Mouse (Mus musculus) heart, embryonic 12.5 days (tissue): ENCODE measurements at regions not wholly inside any gene's neighbourhood (a gene's known extent, or its start where the extent isn't known, plus 50 kb on each side); places are given as distances from the start of the nearest gene placed in this dataset.
A peak's percentile ranks its signal among the peaks of the same experiment; 100 is the strongest.

Experiments
- ATAC-seq: fragments of 200-750 bp; cut with Nextera tagmentation; 2 replicates; pipeline ENCODE4 v1.8.0; 2017; ENCODE audit warnings: moderate TSS enrichment, moderate library complexity; ENCODE audit not compliant: insufficient number of reproducible peaks, low FRiP score
- H3K27ac ChIP-seq: fragments of 300-500 bp; sonication (generic); 2 replicates; pipeline ENCODE4 v1.5.1; 2016; ENCODE audit warnings: mild to moderate bottlenecking, moderate library complexity; ENCODE audit not compliant: poor library complexity, severe bottlenecking
- H3K27me3 ChIP-seq: fragments of 300-500 bp; sonication (generic); replicated peaks from 2 replicates; pipeline ENCODE4 v1.6.1; 2016; ENCODE audit warnings: mild to moderate bottlenecking, moderate library complexity
- H3K36me3 ChIP-seq: fragments of 300-500 bp; sonication (generic); 2 replicates; pipeline ENCODE4 v1.6.1; 2016; ENCODE audit warnings: mild to moderate bottlenecking, moderate library complexity
- H3K4me1 ChIP-seq: fragments of 300-500 bp; sonication (generic); replicated peaks from 2 replicates; pipeline ENCODE4 v1.6.1; 2016; ENCODE audit warnings: mild to moderate bottlenecking
- H3K4me2 ChIP-seq: fragments of 300-500 bp; sonication (generic); 2 replicates; pipeline ENCODE4 v1.6.1; 2016; ENCODE audit warnings: mild to moderate bottlenecking, moderate library complexity
- H3K4me3 ChIP-seq: fragments of 300-500 bp; sonication (generic); 2 replicates; pipeline ENCODE4 v1.5.1; 2016; ENCODE audit warnings: mild to moderate bottlenecking
- H3K9ac ChIP-seq: fragments of 300-500 bp; sonication (generic); 2 replicates; pipeline ENCODE4 v1.6.1; 2016; ENCODE audit warnings: mild to moderate bottlenecking, moderate library complexity
- H3K9me3 ChIP-seq: fragments of 300-500 bp; sonication (generic); replicated peaks from 2 replicates; pipeline ENCODE4 v1.6.1; 2016; ENCODE audit warnings: mild to moderate bottlenecking, moderate library complexity
- WGBS: fragments of 180-500 bp; shearing (Covaris S2); methylation state at CpG from one replicate; pipeline ENCODE4 v1.1.7; 2016; 5-methylcytosine and 5-hydroxymethylcytosine counted together

DNA sequence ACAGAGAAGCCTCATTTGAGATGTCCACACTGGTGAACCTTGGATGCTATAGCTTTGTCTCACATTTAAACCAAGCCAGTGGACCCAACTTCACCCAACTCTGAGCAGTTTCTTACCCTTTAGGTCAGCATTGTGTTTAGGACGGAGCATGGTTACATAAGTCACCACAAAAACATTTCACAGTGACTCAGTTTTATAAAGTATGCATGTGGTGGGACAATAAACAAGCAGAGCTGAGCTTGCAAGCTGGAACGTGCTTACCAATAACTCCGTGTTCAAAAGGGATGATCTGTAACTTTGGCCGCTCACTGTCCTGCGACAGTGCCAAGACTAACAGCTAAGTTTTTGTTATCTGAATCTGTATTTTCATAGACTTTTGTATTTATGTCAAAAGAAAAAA lies 587.8 kb downstream of the Epha4 start:
- no peaks in the 10 kb centered on the region for H3K27me3 ChIP-seq
- no peaks in the 10 kb centered on the region for H3K36me3 ChIP-seq
- H3K27ac ChIP-seq = no peak overlapping the region
- no peak overlapping the region for H3K4me3 ChIP-seq
- no peaks in the 10 kb centered on the region for H3K4me1 ChIP-seq
- no peaks in the 10 kb centered on the region for H3K9me3 ChIP-seq
- no peak overlapping the region for H3K4me2 ChIP-seq
- ATAC-seq = no peak
- no peak overlapping the region for H3K9ac ChIP-seq
- WGBS = 85% methylated on average over 5 of the region's 5 CpGs

GRCm38 (mm10) chr1:76928035-76928434 lies 586.9 kb downstream of the Epha4 start:
- no peaks in the 10 kb centered on the region for H3K9me3 ChIP-seq
- WGBS = 77% methylated on average over 2 of the region's 2 CpGs
- H3K4me2 ChIP-seq = no peak overlapping the region
- no peaks in the 10 kb centered on the region for H3K36me3 ChIP-seq
- H3K27me3 ChIP-seq = no peaks in the 10 kb centered on the region
- H3K4me3 ChIP-seq = no peak overlapping the region
- no peak for ATAC-seq
- no peak overlapping the region for H3K9ac ChIP-seq
- H3K4me1 ChIP-seq = no peaks in the 10 kb centered on the region
- H3K27ac ChIP-seq = no peak overlapping the region

GRCm38 (mm10) chr1:76933460-76933859 lies 581.4 kb downstream of the Epha4 start:
- Histone ChIP-seq H3K4me2 (no peak overlapping the region), H3K4me3 (no peak overlapping the region), H3K9me3 (no peaks in the 10 kb centered on the region), H3K9ac (no peak overlapping the region), H3K27me3 (no peaks in the 10 kb centered on the region), H3K4me1 (no peaks in the 10 kb centered on the region), H3K36me3 (no peaks in the 10 kb centered on the region), H3K27ac (no peak overlapping the region)
- ATAC-seq = no peak
- 74% methylated on average over 4 of the region's 4 CpGs for WGBS

GRCm38 (mm10) chr1:76942730-76943129 lies 572.2 kb downstream of the Epha4 start:
- no peak for ATAC-seq
- H3K4me2 ChIP-seq = no peak overlapping the region
- H3K9me3 ChIP-seq = no peaks in the 10 kb centered on the region
- H3K27me3 ChIP-seq = no peaks in the 10 kb centered on the region
- no peak overlapping the region for H3K9ac ChIP-seq
- 37% methylated on average over 3 of the region's 3 CpGs for WGBS
- no peaks in the 10 kb centered on the region for H3K36me3 ChIP-seq
- H3K27ac ChIP-seq = no peak overlapping the region
- peaks cover 5% of the 10 kb centered on the region; the same call in 1 of the 2 replicates for H3K4me1 ChIP-seq
- no peak overlapping the region for H3K4me3 ChIP-seq

DNA sequence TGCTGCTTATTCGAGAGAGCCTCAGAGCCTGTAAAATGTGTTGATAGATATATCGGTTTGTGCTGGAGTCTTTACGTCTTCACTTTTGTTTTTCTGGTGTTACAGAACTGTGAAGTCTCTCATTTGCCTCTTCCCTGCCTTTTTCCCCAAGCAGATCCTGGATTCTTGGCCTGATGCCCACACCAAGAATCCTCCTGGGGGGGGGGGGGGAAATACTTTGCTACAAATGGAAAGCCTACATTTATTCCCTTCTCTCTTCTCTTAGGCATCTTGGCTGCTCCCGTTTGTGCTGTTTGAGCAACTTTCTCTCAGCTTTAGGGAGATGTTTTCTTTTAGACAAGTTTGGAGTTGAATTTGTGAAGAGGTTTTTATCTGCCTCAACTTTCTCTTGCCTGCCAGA lies 570.8 kb downstream of the Epha4 start:
- Histone ChIP-seq H3K36me3 (no peaks in the 10 kb centered on the region), H3K4me1 (peaks cover 5% of the 10 kb centered on the region; the same call in 1 of the 2 replicates), H3K4me2 (no peak overlapping the region), H3K4me3 (no peak overlapping the region), H3K9ac (no peak overlapping the region), H3K27me3 (no peaks in the 10 kb centered on the region), H3K9me3 (no peaks in the 10 kb centered on the region), H3K27ac (no peak overlapping the region)
- WGBS = 51% methylated on average over 4 of the region's 4 CpGs
- no peak for ATAC-seq

DNA sequence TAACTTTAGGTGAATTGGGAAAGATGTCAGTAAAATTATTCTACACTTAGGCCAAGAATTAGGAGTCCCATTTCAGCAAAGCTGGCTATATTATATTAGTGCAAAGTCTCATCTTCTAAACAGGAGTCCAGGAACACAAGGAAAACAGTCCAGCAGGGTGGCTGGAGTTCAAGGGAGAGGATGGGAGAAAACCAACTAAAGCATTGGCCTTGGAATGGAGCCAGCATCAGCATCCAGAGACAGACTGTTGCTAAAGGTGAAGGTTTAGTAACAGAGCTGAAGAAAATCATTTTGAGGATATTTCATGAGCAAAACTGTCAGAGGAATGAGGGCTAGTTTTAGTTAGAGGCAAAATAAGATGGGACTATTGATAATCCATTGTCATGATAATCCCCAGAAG lies 559.9 kb downstream of the Epha4 start:
- Histone ChIP-seq H3K27ac (no peak overlapping the region), H3K4me2 (no peak overlapping the region), H3K4me1 (no peaks in the 10 kb centered on the region)

GRCm38 (mm10) chr1:76957411-76957810 lies 557.5 kb downstream of the Epha4 start:
- H3K27ac ChIP-seq = no peak overlapping the region
- no peak for ATAC-seq
- no peaks in the 10 kb centered on the region for H3K9me3 ChIP-seq
- no peak overlapping the region for H3K9ac ChIP-seq
- WGBS = 80% methylated on average over 5 of the region's 5 CpGs
- no peak overlapping the region for H3K4me2 ChIP-seq
- H3K4me1 ChIP-seq = no peaks in the 10 kb centered on the region
- no peak overlapping the region for H3K4me3 ChIP-seq
- H3K27me3 ChIP-seq = no peaks in the 10 kb centered on the region
- no peaks in the 10 kb centered on the region for H3K36me3 ChIP-seq

More for the DNA sequence above, 559.9 kb downstream of the Epha4 start:
- Histone ChIP-seq H3K4me3 (no peak overlapping the region), H3K27me3 (no peaks in the 10 kb centered on the region), H3K36me3 (no peaks in the 10 kb centered on the region), H3K9ac (no peak overlapping the region), H3K9me3 (no peaks in the 10 kb centered on the region)
- no peak for ATAC-seq

DNA sequence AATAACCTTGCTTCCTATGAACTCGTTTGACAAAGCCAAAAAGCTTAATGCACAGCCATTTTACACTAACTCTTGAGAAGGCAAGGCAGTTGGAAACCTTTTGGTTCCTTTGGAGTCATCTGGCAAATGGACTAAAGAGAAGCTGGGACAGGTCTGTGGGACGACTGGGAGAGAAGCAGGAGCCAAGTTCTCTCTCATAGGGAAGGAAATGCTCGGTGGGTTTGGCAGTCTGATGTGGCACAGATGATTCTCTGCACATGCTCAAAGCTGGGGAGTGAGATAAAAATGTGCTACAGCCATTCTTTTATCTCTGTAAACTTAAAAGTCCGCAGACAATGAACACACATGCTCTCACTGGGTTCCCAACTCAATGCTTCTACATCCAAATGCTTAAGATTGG lies 556.2 kb downstream of the Epha4 start:
- no peaks in the 10 kb centered on the region for H3K27me3 ChIP-seq
- no peak overlapping the region for H3K4me3 ChIP-seq
- no peaks in the 10 kb centered on the region for H3K4me1 ChIP-seq
- ATAC-seq = no peak
- no peak overlapping the region for H3K9ac ChIP-seq
- H3K27ac ChIP-seq = no peak overlapping the region
- no peaks in the 10 kb centered on the region for H3K9me3 ChIP-seq
- no peak overlapping the region for H3K4me2 ChIP-seq
- no peaks in the 10 kb centered on the region for H3K36me3 ChIP-seq
- WGBS = 42% methylated on average over 4 of the region's 4 CpGs

DNA sequence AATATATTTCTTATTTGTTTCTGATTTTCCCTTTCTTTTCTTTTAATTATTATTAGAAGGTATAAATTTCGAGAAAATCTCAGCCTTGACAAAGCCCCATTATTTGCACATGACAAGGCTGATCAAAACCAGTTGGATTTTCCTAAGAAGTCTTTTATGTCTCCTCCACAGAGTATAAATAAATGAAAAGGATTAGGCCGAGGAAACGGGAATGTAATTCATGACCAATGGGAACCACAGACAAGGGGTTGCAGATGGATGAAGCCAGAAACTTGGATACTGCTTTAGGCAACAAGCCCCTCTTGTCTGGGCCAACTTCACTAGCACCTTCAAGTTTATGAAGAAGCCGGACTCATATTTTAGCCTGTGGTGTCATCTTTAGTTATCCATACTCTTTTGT lies 542.4 kb downstream of the Epha4 start:
- no peaks in the 10 kb centered on the region for H3K27me3 ChIP-seq
- no peaks in the 10 kb centered on the region for H3K9me3 ChIP-seq
- peaks cover 26% of the 10 kb centered on the region for H3K4me1 ChIP-seq
- 76% methylated on average over 4 of the region's 4 CpGs for WGBS
- H3K9ac ChIP-seq = no peak overlapping the region
- H3K4me2 ChIP-seq = no peak overlapping the region
- no peak overlapping the region for H3K4me3 ChIP-seq
- no peak overlapping the region for H3K27ac ChIP-seq
- no peaks in the 10 kb centered on the region for H3K36me3 ChIP-seq
- no peak for ATAC-seq

- Histone ChIP-seq H3K9ac (no peak overlapping the region), H3K36me3 (no peaks in the 10 kb centered on the region), H3K27ac (no peak overlapping the region; the same call in 1 of the 2 replicates), H3K4me1 (peaks cover 37% of the 10 kb centered on the region), H3K9me3 (no peaks in the 10 kb centered on the region), H3K4me2 (no peak overlapping the region), H3K27me3 (no peaks in the 10 kb centered on the region), H3K4me3 (no peak overlapping the region)
- 53% methylated on average over 12 of the region's 12 CpGs for WGBS
- no peak for ATAC-seq
Observed at GRCm38 (mm10) chr1:76975077-76975945, 539.6 kb downstream of the Epha4 start.

- H3K4me3 ChIP-seq = no peak overlapping the region
- peak overlapping the region; percentile 57; the same call in 1 of the 2 replicates for H3K27ac ChIP-seq
- no peak overlapping the region for H3K9ac ChIP-seq
- H3K36me3 ChIP-seq = no peaks in the 10 kb centered on the region
- 58% methylated on average over 9 of the region's 9 CpGs for WGBS
- no peaks in the 10 kb centered on the region for H3K27me3 ChIP-seq
- peaks cover 28% of the 10 kb centered on the region for H3K4me1 ChIP-seq
- no peak overlapping the region for H3K4me2 ChIP-seq
- ATAC-seq = no peak
- H3K9me3 ChIP-seq = no peaks in the 10 kb centered on the region
Observed at GRCm38 (mm10) chr1:76980498-76981152, 534.3 kb downstream of the Epha4 start.
